Mouse (Mus musculus) liver, embryonic 14.5 days (tissue): Measurements from ENCODE around the gene Hoxb8. TPM values are rescaled to one million over a fixed set of nuclear protein-coding genes. Genes with fewer than 3 reads are reported as not detected.

Source experiments
- ATAC-seq: fragments of 200-750 bp; cut with Nextera tagmentation; 2 replicates; pipeline ENCODE4 v1.8.0; 2017; ENCODE audit warnings: moderate number of reproducible peaks, mild to moderate bottlenecking, moderate library complexity; ENCODE audit not compliant: insufficient read depth
- DNase-seq, 3 experiments: peaks; one replicate each; pipeline ENCODE4 v3.0.0-alpha.2; 2012 to 2013; ENCODE audit warnings: low read depth in 3 of 3, low spot score in 3 of 3
- H3K27ac ChIP-seq: fragments of 300-500 bp; sonication (generic); 2 replicates; pipeline ENCODE4 v1.5.1; 2014; ENCODE audit warnings: moderate library complexity, mild to moderate bottlenecking, control low read depth, inconsistent platforms
- H3K27me3 ChIP-seq: fragments of 300-500 bp; sonication (generic); 2 replicates; pipeline ENCODE4 v1.6.1; 2014; ENCODE audit warnings: mild to moderate bottlenecking, low read length, moderate library complexity; ENCODE audit not compliant: control insufficient read depth, insufficient read depth
- H3K36me3 ChIP-seq: fragments of 300-500 bp; sonication (generic); replicated peaks from 2 replicates; pipeline ENCODE4 v1.6.1; 2014; ENCODE audit warnings: low read depth; ENCODE audit not compliant: control insufficient read depth, insufficient read depth
- H3K4me1 ChIP-seq, 2 experiments: fragments of 200-500 bp in 1 of 2; fragments of 300-500 bp in 1 of 2; sonication (generic) in 1 of 2; replicated peaks; 2 replicates each; pipeline ENCODE4 v1.6.1; 2012 to 2014; ENCODE audit warnings: antibody characterized with exemption in 1 of 2, inconsistent platforms in 1 of 2, low read length in 1 of 2; ENCODE audit not compliant: control insufficient read depth in 2 of 2, insufficient read depth in 2 of 2
- H3K4me2 ChIP-seq: fragments of 300-500 bp; sonication (generic); 2 replicates; pipeline ENCODE4 v1.6.1; 2014; ENCODE audit warnings: low read depth, mild to moderate bottlenecking, control low read depth, moderate library complexity
- H3K4me3 ChIP-seq, 2 experiments: fragments of 200-500 bp in 1 of 2; fragments of 300-500 bp in 1 of 2; sonication (generic) in 1 of 2; 2 replicates each; pipeline ENCODE4 v1.5.1; 2012 to 2014; ENCODE audit warnings: low read depth in 2 of 2, low read length in 2 of 2, mild to moderate bottlenecking in 2 of 2, control low read depth in 1 of 2, inconsistent platforms in 1 of 2, moderate library complexity in 1 of 2; ENCODE audit not compliant: insufficient read depth in 1 of 2
- H3K9ac ChIP-seq: fragments of 300-500 bp; sonication (generic); replicated peaks from 2 replicates; pipeline ENCODE4 v1.6.1; 2014; ENCODE audit warnings: mild to moderate bottlenecking, control low read depth, moderate library complexity
- H3K9me3 ChIP-seq: fragments of 300-500 bp; sonication (generic); 2 replicates; pipeline ENCODE4 v1.6.1; 2016; ENCODE audit warnings: low read length, mixed read lengths; ENCODE audit not compliant: control insufficient read depth
- CTCF ChIP-seq: IDR thresholded peaks from 2 replicates; pipeline ENCODE4 v1.5.1; 2016; ENCODE audit warnings: antibody characterized with exemption, low read depth, control low read depth
- EP300 ChIP-seq: IDR thresholded peaks from 2 replicates; pipeline ENCODE4 v1.6.1; 2016; ENCODE audit warnings: antibody characterized with exemption, low read depth
- WGBS: fragments of 180-500 bp; shearing (Covaris S2); extraction: QIAGEN DNeasy Blood & Tissue Kit; methylation state at CpG from one replicate; pipeline ENCODE4 v1.1.7; 2014; ENCODE audit not compliant: insufficient replicate concordance; 5-methylcytosine and 5-hydroxymethylcytosine counted together
- polyA plus RNA-seq, 2 experiments: library from polyadenylated mRNA; depleted of rRNA in 1 of 2; stranded (reverse) in 1 of 2; unstranded in 1 of 2; fragments of >200 nt; fragmentation: Nextera tagmentation in 1 of 2; extraction: Ambion mirVana in 1 of 2; gene quantifications; 2 replicates each; pipeline versions ENCODE4 v1.2.1 to v1.2.3; 2012 to 2014

The Hoxb8 gene
- polyA plus RNA-seq, 2 experiments, result 0.03 TPM; not detected in 1

DNA sequence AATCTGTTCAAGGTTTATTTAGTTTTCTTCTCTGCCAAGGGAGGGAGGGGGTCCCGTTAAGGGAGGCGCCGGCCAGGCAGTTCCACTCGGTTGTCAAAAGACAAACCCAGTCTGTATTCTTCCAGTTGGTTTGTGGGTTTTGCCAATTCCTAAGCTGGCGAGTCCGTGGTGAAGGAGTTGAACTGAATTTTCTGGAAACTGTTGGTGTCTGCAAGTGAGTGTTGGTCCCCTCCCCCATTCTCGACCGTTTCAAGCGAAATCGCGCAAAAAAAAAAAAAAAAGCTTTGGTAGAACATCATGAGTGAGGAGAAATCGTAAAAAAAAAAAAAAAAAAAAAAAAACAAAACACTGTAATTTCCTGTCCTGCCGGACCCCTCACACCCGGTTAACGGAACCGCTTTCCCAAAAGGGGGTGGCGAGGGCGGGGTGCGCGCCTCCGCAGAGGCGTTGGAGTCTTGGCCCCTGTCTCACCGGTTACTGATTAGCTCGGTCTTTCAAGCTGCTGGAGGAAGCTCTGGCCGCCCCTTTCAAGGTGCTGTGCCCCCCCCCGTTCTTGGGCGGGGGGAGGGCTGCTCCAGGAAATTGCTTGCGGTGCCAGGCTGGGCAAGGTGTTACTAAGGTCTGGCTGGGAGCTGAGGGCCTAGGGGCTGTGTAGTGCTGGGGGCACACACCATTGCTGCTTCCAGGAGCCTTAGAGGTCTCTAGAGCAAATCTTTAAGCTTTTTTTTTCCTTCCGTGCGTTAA, 13.6 kb downstream of the Hoxb8 start:
- no peak overlapping the region for H3K27ac ChIP-seq
- H3K36me3 ChIP-seq, result no peaks in the 10 kb centered on the region
- H3K4me3 ChIP-seq, result no peak overlapping the region
- H3K9ac ChIP-seq, result no peak overlapping the region
- no peaks in the 10 kb centered on the region for H3K9me3 ChIP-seq
- DNase-seq (no peak), ATAC-seq (no peak)
- under 1% methylated on average over 30 of the region's 30 CpGs for WGBS
- no peak overlapping the region for H3K4me2 ChIP-seq
- H3K27me3 ChIP-seq, result peaks cover 100% of the 10 kb centered on the region
- TF ChIP-seq CTCF (no peak), EP300 (no peak)
- H3K4me1 ChIP-seq, result no peaks in the 10 kb centered on the region

DNA sequence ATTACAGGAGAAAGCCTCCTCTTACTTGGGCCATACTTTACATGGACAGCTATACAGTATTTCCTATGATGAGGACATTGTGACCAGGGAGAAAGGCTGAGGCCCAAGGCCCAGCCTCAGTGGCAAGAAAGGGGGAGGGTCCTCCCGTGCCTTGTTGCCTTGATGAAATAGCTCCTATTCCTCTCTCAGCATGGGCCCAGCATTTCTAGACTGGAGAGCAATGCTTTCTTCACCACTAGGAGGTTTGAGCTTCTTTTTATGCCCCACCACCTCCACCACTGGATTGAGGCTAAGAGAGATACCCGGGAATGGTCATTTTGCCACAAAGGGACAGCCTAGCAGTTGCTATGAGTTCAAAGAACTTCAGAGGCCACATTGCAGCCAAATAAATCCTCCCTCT, 15.3 kb downstream of the Hoxb8 start:
- ATAC-seq (no peak), DNase-seq (no peak)
- no peak overlapping the region for H3K4me2 ChIP-seq
- no peaks in the 10 kb centered on the region for H3K9me3 ChIP-seq
- H3K4me1 ChIP-seq, result no peaks in the 10 kb centered on the region
- H3K36me3 ChIP-seq, result no peaks in the 10 kb centered on the region
- H3K27ac ChIP-seq, result no peak overlapping the region
- H3K27me3 ChIP-seq, result peaks cover 100% of the 10 kb centered on the region
- no peak overlapping the region for H3K4me3 ChIP-seq
- no peak overlapping the region for H3K9ac ChIP-seq
- 25% methylated on average over 2 of the region's 2 CpGs for WGBS
- TF ChIP-seq CTCF (no peak), EP300 (no peak)

DNA sequence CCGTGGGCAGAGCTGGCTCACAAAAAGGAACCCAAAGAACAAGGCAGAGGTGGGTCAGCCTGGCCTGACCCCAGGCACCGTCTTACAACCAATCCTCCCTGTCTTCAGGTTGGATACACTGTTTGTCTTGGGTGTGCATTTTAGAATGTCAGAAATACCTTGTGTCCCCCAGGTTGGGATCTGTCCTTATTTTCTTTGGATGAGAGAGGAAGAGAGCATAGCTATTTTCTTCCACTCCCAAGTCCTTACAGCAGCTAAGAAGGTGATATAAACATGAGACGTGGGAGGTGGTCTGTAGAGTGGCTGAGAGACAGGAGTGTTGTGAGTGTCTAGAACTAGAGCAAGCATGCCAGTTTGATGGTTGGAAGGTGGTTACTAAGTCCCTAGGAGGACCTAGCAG, 15.7 kb downstream of the Hoxb8 start:
- no peak overlapping the region for H3K4me3 ChIP-seq
- WGBS, result 20% methylated on average over 3 of the region's 3 CpGs
- TF ChIP-seq CTCF, result no peak
- no peak for TF ChIP-seq EP300
- H3K9ac ChIP-seq, result no peak overlapping the region
- DNase-seq, result no peak
- no peak overlapping the region for H3K27ac ChIP-seq
- H3K4me1 ChIP-seq, result no peaks in the 10 kb centered on the region
- no peak overlapping the region for H3K4me2 ChIP-seq
- no peaks in the 10 kb centered on the region for H3K36me3 ChIP-seq
- no peak for ATAC-seq
- H3K9me3 ChIP-seq, result no peaks in the 10 kb centered on the region
- H3K27me3 ChIP-seq, result peaks cover 100% of the 10 kb centered on the region

DNA sequence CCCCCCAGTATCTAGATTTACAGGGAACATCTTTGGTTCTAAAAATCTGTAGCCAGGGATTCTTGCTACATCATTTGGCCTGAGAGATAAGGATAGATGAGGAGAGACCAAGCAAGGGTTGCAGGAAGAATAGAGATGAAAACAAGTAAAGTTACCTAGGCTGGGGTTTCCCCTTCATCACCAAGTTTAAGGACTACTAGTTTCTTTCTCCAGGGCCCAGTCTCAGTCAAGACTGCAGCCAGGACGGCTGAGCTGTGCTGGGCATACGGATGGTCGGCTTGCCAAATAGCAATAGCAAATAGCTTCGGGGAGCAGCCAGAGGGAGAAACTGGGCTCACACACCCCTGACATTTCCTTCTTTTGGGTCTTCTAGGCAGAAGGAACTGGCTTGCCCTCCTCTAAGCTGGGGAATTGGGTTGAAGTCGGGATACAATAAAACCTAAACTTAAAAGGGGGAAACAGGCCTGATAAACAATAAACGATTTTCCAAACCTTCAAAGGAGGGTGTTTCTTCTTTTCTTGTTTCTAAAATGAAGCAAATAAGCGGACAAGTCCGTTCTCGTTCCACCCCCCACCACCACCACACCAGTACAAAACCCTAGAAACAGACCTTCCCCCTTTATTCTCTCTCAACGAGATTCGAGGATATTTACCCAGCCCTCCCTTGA, 16.4 kb downstream of the Hoxb8 start:
- no peaks in the 10 kb centered on the region for H3K9me3 ChIP-seq
- peaks cover 100% of the 10 kb centered on the region for H3K27me3 ChIP-seq
- DNase-seq (no peak), ATAC-seq (no peak)
- no peaks in the 10 kb centered on the region for H3K36me3 ChIP-seq
- H3K4me1 ChIP-seq, result no peaks in the 10 kb centered on the region
- no peak for TF ChIP-seq CTCF
- no peak for TF ChIP-seq EP300
- H3K9ac ChIP-seq, result no peak overlapping the region
- H3K27ac ChIP-seq, result no peak overlapping the region
- H3K4me3 ChIP-seq, result no peak overlapping the region
- H3K4me2 ChIP-seq, result no peak overlapping the region
- WGBS, result 14% methylated on average over 11 of the region's 11 CpGs

DNA sequence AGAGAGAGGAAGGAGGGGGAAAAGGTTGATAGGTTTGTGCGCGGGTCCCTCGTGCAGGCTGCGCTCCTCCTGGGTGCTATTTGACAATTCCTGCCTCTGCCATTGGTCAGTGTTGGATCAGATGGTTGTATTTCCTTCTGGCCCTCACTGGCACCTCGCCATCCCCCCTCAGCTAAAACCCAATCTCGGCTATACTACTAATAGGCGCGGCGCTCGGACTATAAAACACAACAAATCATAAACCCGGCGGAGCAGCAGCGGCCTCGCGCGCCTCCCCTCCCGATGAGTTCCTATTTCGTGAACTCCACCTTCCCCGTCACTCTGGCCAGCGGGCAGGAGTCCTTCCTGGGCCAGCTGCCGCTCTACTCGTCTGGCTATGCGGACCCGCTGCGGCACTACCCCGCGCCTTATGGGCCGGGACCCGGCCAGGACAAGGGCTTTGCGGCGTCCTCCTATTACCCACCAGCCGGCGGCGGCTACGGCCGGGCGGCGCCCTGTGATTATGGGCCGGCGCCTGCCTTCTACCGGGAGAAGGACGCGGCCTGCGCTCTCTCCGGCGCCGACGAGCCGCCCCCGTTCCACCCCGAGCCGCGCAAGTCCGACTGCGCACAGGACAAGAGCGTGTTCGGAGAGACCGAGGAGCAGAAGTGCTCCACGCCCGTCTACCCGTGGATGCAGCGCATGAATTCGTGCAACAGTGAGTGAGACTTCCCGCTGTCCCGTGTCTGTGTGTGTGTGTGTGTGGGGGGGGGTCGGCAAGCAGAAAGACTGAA, 17.4 kb downstream of the Hoxb8 start:
- no peak for DNase-seq
- Histone ChIP-seq H3K4me3 (0 out of 4 replicates have a peak overlapping the region, but pooled peaks of 1 of the 2 experiments have one; percentile 1), H3K36me3 (no peaks in the 10 kb centered on the region), H3K4me2 (no peak overlapping the region), H3K27ac (no peak overlapping the region), H3K9me3 (no peaks in the 10 kb centered on the region), H3K4me1 (no peaks in the 10 kb centered on the region), H3K27me3 (peaks cover 100% of the 10 kb centered on the region), H3K9ac (no peak overlapping the region)
- TF ChIP-seq EP300 (no peak), CTCF (no peak)
- under 1% methylated on average over 66 of the region's 66 CpGs for WGBS
- no peak for ATAC-seq
